Mouse (Mus musculus): ENCODE results near the gene Spocd1.

The Spocd1 gene

GRCm38 (mm10) chr4:129981657-129982056 is 52.6 kb downstream of the Spocd1 start:
- TF ChIP-seq GATA4 (IDR thresholded peaks at IDR 0.05; ENCODE audit: insufficient replicate concordance, low read length): no peak

- no peak for TF ChIP-seq GATA4 (IDR thresholded peaks at IDR 0.05; ENCODE audit: insufficient replicate concordance, low read length)
These were observed 54.0 kb downstream of the Spocd1 start for GRCm38 (mm10) chr4:129983046-129983445.

GRCm38 (mm10) chr4:129983764-129984420 is 54.8 kb downstream of the Spocd1 start:
- TF ChIP-seq GATA4 (IDR thresholded peaks at IDR 0.05; ENCODE audit: insufficient replicate concordance, low read length): no peak

- no peak for TF ChIP-seq GATA4 (IDR thresholded peaks at IDR 0.05; ENCODE audit: insufficient replicate concordance, low read length)
These were observed 55.5 kb downstream of the Spocd1 start, which contains the start of gene Adgrb2 for GRCm38 (mm10) chr4:129984421-129985061. TSS of gene Adgrb2 (plus strand) at chr4:129984870.

- no peak for TF ChIP-seq GATA4 (IDR thresholded peaks at IDR 0.05; ENCODE audit: insufficient replicate concordance, low read length)
These were observed 56.2 kb downstream of the Spocd1 start for GRCm38 (mm10) chr4:129985161-129985670.

- TF ChIP-seq GATA4 (IDR thresholded peaks at IDR 0.05; ENCODE audit: insufficient replicate concordance, low read length): no peak
These were observed 56.8 kb downstream of the Spocd1 start for GRCm38 (mm10) chr4:129985671-129986441.

- TF ChIP-seq GATA4 (IDR thresholded peaks at IDR 0.05; ENCODE audit: insufficient replicate concordance, low read length): no peak
These were observed 58.9 kb downstream of the Spocd1 start for GRCm38 (mm10) chr4:129987825-129988504.

GRCm38 (mm10) chr4:129989925-129990324 is 60.9 kb downstream of the Spocd1 start:
- no peak for TF ChIP-seq GATA4 (IDR thresholded peaks at IDR 0.05; ENCODE audit: insufficient replicate concordance, low read length)

GRCm38 (mm10) chr4:129992720-129993119 is 63.7 kb downstream of the Spocd1 start:
- no peak for TF ChIP-seq GATA4 (IDR thresholded peaks at IDR 0.05; ENCODE audit: insufficient replicate concordance, low read length)

GRCm38 (mm10) chr4:129993213-129993612 is 64.2 kb downstream of the Spocd1 start:
- no peak for TF ChIP-seq GATA4 (IDR thresholded peaks at IDR 0.05; ENCODE audit: insufficient replicate concordance, low read length)

GRCm38 (mm10) chr4:129993944-129994695 is 65.1 kb downstream of the Spocd1 start:
- no peak for TF ChIP-seq GATA4 (IDR thresholded peaks at IDR 0.05; ENCODE audit: insufficient replicate concordance, low read length)

- no peak for TF ChIP-seq GATA4 (IDR thresholded peaks at IDR 0.05; ENCODE audit: insufficient replicate concordance, low read length)
These were observed 65.7 kb downstream of the Spocd1 start for GRCm38 (mm10) chr4:129994728-129995127.

- TF ChIP-seq GATA4 (IDR thresholded peaks at IDR 0.05; ENCODE audit: insufficient replicate concordance, low read length): no peak
These were observed 66.2 kb downstream of the Spocd1 start for GRCm38 (mm10) chr4:129995255-129995654.

- no peak for TF ChIP-seq GATA4 (IDR thresholded peaks at IDR 0.05; ENCODE audit: insufficient replicate concordance, low read length)
These were observed 67.0 kb downstream of the Spocd1 start for GRCm38 (mm10) chr4:129996015-129996414.
